Mouse (Mus musculus) adrenal gland, postnatal 36 days (tissue): ENCODE data around the gene Zfp341. TPM values are rescaled to one million over a fixed set of nuclear protein-coding genes. Genes with fewer than 3 reads are reported as not detected.

Source experiments
- DNase-seq, 2 experiments: peaks; one replicate each; pipeline ENCODE4 v3.0.0; 2021; ENCODE audit warnings: mixed read lengths in 1 of 2
- long read RNA-seq, 2 experiments: library from polyadenylated mRNA; stranded (forward); transcript quantifications; one replicate each; pipeline ENCODE4 v2.0.0; 2021; ENCODE audit warnings: borderline sequencing depth in 2 of 2
- total RNA-seq, 2 experiments: library from RNA; stranded (reverse); gene quantifications; 2 replicates each; pipeline ENCODE4 v1.2.3; 2021

Zfp341 gene
- total RNA-seq = 1 to 10 TPM; 2.6 to 3.0 TPM
- long read RNA-seq, experiment 1, partial matches to known transcripts = 0 of 3 reads
- long read RNA-seq, experiment 1, other reads (novel, unspliced or antisense) = 3 of 3 reads
- long read RNA-seq, experiment 2, partial matches to known transcripts = 0 of 1 reads
- long read RNA-seq, experiment 2, other reads (novel, unspliced or antisense) = 1 of 1 reads

- DNase-seq = peak; percentile 91 to 95
These were observed at the start of gene Zfp341, which contains the start of gene 4930519P11Rik for GRCm38 (mm10) chr2:154613118-154614115. TSS of gene Zfp341 (plus strand) at chr2:154613297. TSS of gene 4930519P11Rik (minus strand) at chr2:154613437.

GRCm38 (mm10) chr2:154563612-154564170 is 49.4 kb upstream of the Zfp341 start:
- no peak for DNase-seq

GRCm38 (mm10) chr2:154565562-154565961 is 47.5 kb upstream of the Zfp341 start:
- DNase-seq = no peak

- DNase-seq = no peak
These were observed 46.5 kb upstream of the Zfp341 start for GRCm38 (mm10) chr2:154566641-154567040.

GRCm38 (mm10) chr2:154567766-154568165 is 45.3 kb upstream of the Zfp341 start:
- no peak for DNase-seq

GRCm38 (mm10) chr2:154568329-154569070 is 44.6 kb upstream of the Zfp341 start:
- DNase-seq = peak; percentile 25 to 44

- peak; percentile 79 to 90 for DNase-seq
These were observed 43.9 kb upstream of the Zfp341 start for GRCm38 (mm10) chr2:154569071-154569748.

GRCm38 (mm10) chr2:154569836-154570286 is 43.2 kb upstream of the Zfp341 start, which contains the start of gene E2f1:
TSS of gene E2f1 (minus strand) at chr2:154569892.
- DNase-seq = peak; percentile 97 to 99

GRCm38 (mm10) chr2:154570666-154571065 is 42.4 kb upstream of the Zfp341 start:
- no peak for DNase-seq

- no peak for DNase-seq
These were observed 41.8 kb upstream of the Zfp341 start for GRCm38 (mm10) chr2:154571266-154571665.

GRCm38 (mm10) chr2:154571976-154572375 is 41.1 kb upstream of the Zfp341 start:
- no peak for DNase-seq

- DNase-seq = no peak
These were observed 40.1 kb upstream of the Zfp341 start for GRCm38 (mm10) chr2:154572996-154573395.

GRCm38 (mm10) chr2:154574271-154574670 is 38.8 kb upstream of the Zfp341 start:
- DNase-seq = no peak

GRCm38 (mm10) chr2:154576876-154577743 is 36.0 kb upstream of the Zfp341 start:
- DNase-seq = no peak

- no peak for DNase-seq
These were observed 35.4 kb upstream of the Zfp341 start for GRCm38 (mm10) chr2:154577744-154578067.

- DNase-seq = peak in 1 of 2 experiments; percentile 49
These were observed 32.5 kb upstream of the Zfp341 start for GRCm38 (mm10) chr2:154580586-154580985.

- no peak for DNase-seq
These were observed 31.7 kb upstream of the Zfp341 start for GRCm38 (mm10) chr2:154581421-154581820.

- DNase-seq = no peak
These were observed 28.9 kb upstream of the Zfp341 start for GRCm38 (mm10) chr2:154583906-154584872.
